Mouse (Mus musculus) T-helper 1 cell (primary cell): ENCODE measurements around the gene Pygo1.

ENCODE experiments used
- in situ Hi-C: fragments of 300-600 bp; cut with MboI, MseI; formaldehyde crosslinking; loops from one replicate; pipeline ENCODE4 v1.15.1; 2025; ENCODE audit warnings: high pct_unique_total_duplicates

The Pygo1 gene

DNA sequence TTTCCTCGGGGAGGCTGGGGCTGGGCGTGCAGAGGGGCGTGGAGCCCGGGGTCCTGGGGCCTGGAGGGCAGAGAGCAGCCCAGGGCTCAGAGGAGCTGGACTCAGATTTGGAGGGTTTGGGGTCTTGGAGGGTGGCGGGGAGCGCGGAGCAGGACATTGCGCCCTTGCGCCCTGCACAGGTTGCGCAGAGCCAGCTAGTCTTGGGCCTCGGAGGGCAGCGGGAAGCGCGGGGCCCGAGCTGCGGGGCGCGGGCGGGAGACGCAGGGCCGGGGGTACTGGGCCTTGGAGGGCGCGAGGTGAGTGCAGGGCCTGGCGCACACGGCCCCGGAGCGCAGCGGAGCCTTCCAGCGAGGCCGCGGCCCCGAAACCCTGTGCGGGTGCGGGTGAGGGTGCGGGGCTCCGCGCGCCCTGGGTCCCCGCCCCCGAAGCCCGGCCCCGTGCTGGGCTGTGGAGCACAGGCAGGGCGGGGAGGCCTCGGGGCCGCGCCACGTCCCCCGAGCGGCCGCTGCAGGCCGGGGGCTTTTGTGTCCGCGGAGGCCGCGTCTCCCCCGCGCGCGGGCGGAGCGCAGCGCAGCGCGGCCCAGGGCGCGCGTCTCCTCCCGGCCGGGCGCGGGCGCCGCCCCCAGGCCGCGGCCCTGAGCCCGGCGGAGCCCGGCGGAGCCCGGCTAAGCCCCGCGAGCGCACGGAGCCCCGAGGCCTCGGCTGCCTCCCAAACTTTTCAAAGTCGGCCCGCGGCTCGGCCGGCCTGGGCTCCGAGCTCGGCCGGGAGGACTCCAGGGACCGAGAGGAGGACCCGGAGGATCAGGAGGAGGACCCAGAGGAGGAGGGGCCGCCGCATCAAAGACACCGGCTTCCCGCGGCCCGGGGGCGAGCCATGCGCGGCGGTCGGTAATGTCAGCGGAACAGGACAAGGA lies at the start of gene Pygo1:
Pygo1 (plus strand) TSS at position 625 of the 914 bp plus-strand sequence.
- in situ Hi-C loops: no loop called here

DNA sequence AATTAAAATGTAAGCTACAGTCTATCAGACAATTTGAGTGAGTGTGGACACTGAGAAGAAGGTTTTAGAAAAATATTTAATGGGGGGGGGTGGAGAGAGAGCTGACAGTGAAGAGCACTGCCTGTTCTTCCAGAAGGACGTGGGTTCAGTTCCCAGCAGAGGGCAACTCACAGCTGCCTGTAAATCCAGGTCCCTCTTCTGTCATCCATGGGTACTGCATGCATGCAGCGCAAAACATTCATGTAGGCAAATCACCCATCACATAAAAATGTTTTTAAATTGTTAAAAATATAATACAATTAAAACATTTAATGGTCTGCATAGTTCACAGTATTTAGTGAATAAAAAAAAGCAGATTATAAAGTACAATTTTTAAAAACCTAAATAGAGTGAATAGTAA lies 49.6 kb upstream of the Pygo1 start:
- in situ Hi-C loops: no loop called here

DNA sequence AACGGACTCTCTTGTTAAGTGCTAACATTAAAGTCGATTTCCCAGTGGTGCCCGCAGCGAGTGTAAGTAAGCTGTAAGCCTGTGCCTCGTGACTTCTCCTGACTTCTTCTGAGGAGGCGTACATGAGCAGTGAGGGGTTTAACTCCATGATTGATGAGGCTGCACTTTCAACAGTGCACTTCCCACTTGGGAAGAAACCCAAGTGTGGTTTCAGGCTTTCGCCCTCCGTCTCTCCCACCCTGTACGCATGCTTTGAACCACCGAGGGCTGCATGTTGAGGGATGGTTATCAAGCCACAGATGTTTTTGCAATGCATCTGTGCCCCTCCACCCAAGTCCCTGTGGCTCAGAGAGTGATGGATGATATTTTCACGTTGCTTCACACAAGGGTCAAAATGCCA lies 47.5 kb upstream of the Pygo1 start:
- in situ Hi-C loops: no loop called here

DNA sequence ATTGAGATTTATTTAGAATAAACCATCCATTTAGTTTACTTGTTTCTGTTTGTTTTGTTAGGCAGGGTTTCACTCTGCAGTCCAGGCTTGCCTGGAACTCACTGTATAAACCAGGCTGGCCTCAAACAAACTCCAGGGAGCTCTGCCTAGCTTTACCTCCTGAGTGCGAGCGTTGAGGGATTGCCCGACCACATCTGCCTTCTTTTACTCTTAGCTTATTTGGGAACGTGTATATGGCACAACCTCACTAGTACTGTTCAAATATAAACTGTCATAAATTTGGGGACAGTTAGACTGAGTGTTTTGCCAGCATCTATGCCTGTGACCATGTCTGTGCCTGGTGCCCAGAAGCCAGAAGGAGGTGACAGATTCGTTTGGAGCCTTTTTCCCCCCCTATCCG lies 46.8 kb upstream of the Pygo1 start:
- in situ Hi-C loops: no loop called here

DNA sequence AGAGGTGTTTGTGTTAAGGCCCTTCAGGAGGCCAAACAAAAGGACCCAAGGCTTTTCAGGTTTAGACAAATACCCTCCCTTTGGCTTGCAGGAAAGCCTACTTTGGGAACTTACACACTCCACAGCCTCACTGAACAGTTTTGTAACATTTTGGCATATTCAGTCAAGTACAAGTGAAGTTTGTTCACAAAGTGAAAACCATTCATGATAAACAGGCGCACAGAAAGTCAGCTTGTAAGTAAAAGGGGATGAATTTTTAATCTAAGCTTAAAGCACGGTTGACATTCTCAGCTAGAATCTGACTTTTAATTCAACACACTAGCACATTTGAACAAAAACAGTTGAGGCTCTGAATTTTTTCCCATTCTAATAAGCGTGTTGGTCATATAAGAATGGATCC lies 45.8 kb upstream of the Pygo1 start:
- in situ Hi-C loops: no loop called here

DNA sequence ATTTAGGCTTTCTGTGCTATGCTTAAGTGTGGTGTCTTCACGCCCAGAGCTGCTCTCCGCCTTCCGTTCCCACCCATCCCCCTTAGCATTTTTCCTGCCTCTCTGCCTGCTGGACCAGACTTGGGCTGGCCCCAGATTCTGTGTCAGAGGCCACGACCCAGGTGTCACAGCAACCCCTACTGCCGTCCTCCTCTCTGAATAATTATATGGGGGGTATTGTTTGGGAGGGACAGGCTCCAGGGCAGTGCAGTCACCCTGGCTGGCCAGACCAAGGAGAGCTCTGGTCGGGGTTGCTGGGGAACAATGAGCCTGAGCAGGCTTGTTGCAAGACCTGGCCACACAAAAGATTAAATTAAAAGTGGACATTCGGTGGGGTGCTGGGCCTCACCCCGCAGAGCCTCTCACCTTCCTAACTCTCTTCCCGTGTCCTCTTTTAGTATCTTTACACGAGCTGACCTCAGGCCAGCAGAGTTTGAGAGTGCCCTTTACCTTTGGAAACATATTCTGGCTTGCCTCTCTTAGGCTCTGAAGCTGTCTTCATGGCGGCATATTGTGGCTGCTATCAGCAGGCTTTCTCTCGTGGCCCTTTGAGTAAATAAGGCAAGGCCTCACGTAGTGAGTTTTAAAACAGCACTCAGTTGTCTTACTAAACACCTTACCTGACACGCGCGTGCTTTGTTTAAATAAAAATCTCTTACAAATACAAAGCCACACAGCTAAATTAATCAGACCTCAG lies 45.1 kb upstream of the Pygo1 start:
- in situ Hi-C loops: no loop called here

DNA sequence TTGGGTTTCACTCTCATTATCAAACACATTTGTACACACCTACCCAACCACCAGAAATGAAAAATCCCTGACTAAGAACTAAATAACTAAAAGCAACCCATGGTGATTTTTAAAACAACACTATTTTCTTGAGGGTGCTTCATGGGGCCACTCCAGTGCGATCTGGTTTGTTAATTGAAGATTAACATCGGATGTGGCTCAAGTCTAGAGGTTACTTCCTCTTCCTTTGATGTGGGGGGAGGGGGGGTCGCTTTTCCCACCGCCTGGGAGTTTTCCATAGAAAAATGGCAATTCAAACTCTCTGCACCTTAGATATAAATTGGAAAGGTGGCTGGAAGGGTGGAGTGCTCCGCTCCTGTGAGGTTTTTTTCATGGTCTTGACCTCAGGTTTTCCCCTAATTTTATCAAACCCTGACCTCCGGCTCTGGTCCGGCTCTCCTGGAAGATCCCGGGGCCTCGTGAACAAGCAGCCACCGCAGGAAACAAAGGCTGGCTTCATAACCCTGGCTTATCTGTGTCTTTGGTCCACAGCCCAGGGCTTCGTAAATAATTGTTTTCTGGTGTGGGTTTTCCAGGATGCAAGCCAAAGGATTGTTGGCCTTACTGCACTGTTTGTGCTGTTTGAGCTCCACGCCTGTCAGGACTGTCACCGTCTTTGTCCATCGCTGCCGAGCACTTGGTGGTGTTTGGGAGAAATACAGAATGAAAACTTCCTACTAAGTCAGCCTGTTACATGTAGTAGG lies 44.2 kb upstream of the Pygo1 start:
- in situ Hi-C loops: no loop called here

- in situ Hi-C loops: no loop called here
Observed at GRCm38 (mm10) chr9:72883940-72884339, 41.5 kb upstream of the Pygo1 start.

- in situ Hi-C loops: loop anchor here (5.0 kb wide), 1 partner anchor 122 kb away; no protein-coding TSS in a partner anchor
Observed at GRCm38 (mm10) chr9:72889777-72890176, 35.7 kb upstream of the Pygo1 start.

DNA sequence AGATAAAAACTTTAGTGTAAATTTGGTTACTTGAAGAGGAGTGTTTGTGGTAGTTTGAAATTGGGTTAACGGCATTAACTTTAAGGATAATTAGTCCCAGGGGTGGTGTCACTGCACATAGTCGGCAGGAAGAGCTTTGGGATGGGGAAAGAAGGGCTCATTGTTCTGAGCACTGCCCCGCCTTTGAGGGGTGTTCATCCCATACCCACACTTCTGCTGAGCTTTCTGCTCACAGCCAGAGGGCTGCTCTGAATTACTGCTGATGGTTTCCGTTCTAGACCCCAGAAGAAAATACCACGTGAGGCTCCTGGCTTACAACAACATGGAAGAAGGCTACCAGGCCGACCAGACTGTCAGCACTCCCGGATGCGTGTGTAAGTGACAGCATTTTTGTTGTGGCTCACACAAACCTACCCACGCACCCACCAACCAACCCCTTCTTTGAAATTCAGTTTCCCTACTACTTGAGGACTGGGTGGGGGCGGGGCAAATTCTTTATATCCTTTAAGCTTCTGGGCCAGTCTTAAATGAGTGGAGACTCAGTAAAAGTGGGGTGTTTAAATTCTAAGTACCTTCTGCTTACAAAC lies 34.9 kb upstream of the Pygo1 start:
- in situ Hi-C loops: no loop called here

GRCm38 (mm10) chr9:72892761-72893160 lies 32.7 kb upstream of the Pygo1 start:
- in situ Hi-C loops: no loop called here

- in situ Hi-C loops: no loop called here
Observed at GRCm38 (mm10) chr9:72894796-72895352, 30.6 kb upstream of the Pygo1 start.

- in situ Hi-C loops: no loop called here
Observed at GRCm38 (mm10) chr9:72902057-72902456, 23.4 kb upstream of the Pygo1 start.

DNA sequence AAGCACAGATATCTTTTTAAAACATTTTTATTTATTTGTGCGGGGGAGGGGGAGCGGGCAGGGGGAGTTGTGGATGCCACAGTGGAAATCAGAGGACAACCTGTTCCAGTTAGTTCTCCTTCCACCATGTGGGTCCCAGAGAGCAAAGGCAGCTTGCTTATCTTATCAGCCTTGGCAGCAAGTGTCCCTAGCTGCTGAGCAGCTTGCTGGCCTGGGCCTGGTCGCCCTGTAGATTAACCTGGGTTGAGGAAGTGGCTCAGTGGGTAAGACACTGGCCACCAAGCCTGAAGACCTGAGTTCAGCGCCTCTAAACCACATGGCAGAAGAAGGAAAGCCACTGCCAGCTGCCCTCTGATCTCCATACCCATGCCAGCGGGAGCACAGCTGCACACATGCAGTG lies 22.8 kb upstream of the Pygo1 start:
- in situ Hi-C loops: no loop called here

DNA sequence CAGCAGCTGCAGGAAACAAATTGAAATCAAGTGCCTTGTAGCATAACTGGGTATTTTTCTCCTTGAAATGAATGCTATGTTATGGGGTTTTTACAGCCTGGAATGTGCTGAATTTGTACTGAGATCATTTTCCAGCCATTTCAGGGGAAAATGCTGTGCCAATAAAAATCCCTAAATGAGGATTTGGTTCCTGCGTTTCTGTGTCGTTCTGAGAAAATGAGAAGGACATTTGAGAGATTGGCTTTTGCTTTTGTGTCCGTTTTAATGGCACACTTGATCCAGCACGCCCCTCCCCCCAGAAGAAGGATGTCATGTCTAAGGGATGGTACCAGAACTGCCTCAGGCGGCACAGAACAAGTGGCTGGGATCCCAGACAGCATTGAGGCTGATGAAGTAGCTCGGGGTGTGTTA lies 18.7 kb upstream of the Pygo1 start:
- in situ Hi-C loops: loop anchor here (5.0 kb wide), 1 partner anchor 36 kb away; no protein-coding TSS in a partner anchor

DNA sequence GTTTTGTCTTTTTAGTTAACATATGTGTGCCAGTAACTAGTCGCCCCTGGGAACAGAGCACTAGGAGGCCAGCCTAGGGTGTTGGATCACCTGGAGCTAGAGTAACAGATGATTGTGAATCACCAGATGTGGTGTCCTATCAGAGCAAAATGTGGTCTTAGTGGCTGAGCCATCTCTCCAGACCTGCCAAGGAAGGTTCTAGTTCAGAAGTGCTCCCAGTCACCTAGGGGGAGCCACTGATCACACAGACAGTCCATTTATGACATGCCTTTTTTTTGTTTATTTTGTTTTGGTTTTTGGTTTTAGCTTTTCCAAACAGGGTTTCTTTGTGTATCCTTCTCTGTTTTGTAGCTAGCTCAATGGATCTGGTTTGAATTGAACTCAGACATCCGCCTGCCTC lies 14.1 kb upstream of the Pygo1 start:
- in situ Hi-C loops: no loop called here

GRCm38 (mm10) chr9:72913551-72913950 lies 11.9 kb upstream of the Pygo1 start:
- in situ Hi-C loops: no loop called here

DNA sequence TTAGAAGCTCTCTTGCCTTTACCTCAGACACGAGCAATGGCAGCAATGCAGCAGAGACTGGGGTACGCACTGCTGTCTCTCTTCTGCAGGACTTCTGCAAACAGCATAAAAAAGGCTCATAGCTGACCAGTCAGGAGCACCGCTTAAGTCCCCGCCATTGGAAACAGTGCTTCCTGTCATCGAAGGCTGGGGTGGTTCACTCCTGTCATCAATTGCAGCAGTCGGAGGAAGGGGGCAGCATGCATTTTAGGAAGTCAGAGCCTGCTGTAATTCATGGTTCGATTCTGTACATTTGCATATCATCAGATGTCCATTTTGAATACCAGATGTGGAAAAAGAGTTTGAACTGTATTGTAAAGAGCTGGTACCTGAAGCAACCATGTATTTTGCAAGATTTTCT lies 9.7 kb upstream of the Pygo1 start:
- in situ Hi-C loops: no loop called here

DNA sequence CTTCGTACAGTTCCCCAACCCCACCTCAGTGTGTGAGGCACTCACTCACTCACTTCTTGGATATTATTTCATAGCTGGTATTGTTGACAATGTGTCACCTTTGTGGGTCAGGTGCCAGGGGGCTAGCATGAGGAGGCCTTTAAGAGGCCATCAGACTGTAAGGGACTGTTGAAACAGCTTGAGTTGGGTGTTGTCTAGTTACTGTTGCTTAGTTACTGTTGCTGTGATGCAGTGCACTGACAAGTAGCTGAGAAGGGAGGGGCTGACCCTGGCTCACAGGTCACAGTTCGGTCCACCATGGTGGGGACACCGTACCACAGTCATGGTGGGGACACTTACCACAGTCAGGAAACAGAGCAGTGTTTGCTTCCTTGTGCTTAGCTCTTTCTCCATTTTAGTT lies 2.4 kb upstream of the Pygo1 start:
- in situ Hi-C loops: no loop called here

- in situ Hi-C loops: no loop called here
Observed at GRCm38 (mm10) chr9:72925935-72926258, 452 bp downstream of the Pygo1 start.

- in situ Hi-C loops: no loop called here
Observed at GRCm38 (mm10) chr9:72931166-72931790, 5.8 kb downstream of the Pygo1 start.
